Mouse (Mus musculus): ENCODE measurements around the gene Flt3l. TPM values are rescaled to one million over a fixed set of nuclear protein-coding genes. Genes with fewer than 3 reads are reported as not detected.

Gene Flt3l
- polyA plus RNA-seq, 1 experiment from 2014 or later: 0.72 TPM

DNA sequence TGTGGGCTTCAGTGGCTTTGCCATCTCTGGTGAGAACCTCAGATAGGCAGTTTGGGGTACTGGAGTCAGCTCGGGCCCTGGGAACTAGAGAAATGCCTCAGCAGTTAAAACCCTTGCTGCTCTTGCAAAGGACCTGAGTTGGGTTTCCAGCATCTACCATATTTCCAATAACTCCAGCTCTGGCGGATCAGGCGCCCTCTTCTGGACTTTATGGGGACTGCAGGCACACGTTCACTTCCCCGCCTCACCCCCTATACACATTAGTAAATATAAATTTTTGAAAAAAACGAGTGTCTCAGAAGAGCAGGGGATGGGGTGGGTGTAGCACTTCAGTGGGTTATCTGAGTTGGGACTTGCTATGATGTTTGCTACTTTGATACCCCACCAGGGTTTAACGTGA is 36.7 kb upstream of the Flt3l start:
- WGBS: 54% methylated on average over 7 of the region's 7 CpGs
- Histone ChIP-seq H3K4me2 (no peak overlapping the region), H3K9me3 (ENCODE audit: low read depth, low read length) (peaks cover 17% of the 10 kb centered on the region), H3K4me3 (ENCODE audit: low read depth, low read length) (no peak overlapping the region), H3K9ac (no peak overlapping the region), H3K27ac (ENCODE audit: low read depth) (no peak overlapping the region), H3K27me3 (ENCODE audit: insufficient read depth, low read length) (peaks cover 65% of the 10 kb centered on the region), H3K4me1 (ENCODE audit: insufficient read depth) (no peaks in the 10 kb centered on the region), H3K36me3 (ENCODE audit: insufficient read depth) (no peaks in the 10 kb centered on the region)
- no peak for DNase-seq
- ATAC-seq (ENCODE audit: insufficient read depth): no peak
- TF ChIP-seq CTCF (IDR thresholded peaks at IDR 0.05; ENCODE audit: low read depth): peak; percentile 46

GRCm38 (mm10) chr7:45169495-45169894 is 33.3 kb upstream of the Flt3l start:
- TF ChIP-seq CTCF (IDR thresholded peaks at IDR 0.05; ENCODE audit: low read depth): no peak
- Histone ChIP-seq H3K9ac (no peak overlapping the region), H3K27ac (ENCODE audit: low read depth) (no peak overlapping the region), H3K4me1 (ENCODE audit: insufficient read depth) (no peaks in the 10 kb centered on the region), H3K9me3 (ENCODE audit: low read depth, low read length) (peaks cover 17% of the 10 kb centered on the region), H3K36me3 (ENCODE audit: insufficient read depth) (no peaks in the 10 kb centered on the region), H3K4me2 (no peak overlapping the region), H3K4me3 (ENCODE audit: low read depth, low read length) (no peak overlapping the region), H3K27me3 (ENCODE audit: insufficient read depth, low read length) (peaks cover 65% of the 10 kb centered on the region)
- 85% methylated on average over 3 of the region's 3 CpGs for WGBS
- no peak for ATAC-seq (ENCODE audit: insufficient read depth)
- DNase-seq: no peak

DNA sequence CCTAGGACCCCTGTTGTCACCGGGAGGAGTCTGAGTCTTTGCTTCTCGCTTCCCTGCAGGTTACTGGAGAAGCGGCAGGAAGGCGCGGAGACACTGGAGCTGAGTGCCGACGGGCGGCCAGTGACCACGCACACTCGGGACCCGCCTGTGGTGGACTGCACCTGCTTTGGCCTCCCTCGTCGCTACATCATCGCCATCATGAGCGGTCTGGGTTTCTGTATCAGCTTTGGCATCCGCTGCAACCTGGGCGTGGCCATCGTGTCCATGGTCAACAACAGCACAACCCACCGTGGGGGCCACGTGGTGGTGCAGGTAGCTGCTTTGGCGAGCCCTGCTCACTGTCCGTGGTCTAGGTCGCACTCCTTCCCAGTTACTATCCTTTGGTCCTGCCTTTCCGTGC is 32.4 kb upstream of the Flt3l start:
- Histone ChIP-seq H3K4me2 (no peak overlapping the region), H3K9ac (no peak overlapping the region), H3K4me3 (ENCODE audit: low read depth, low read length) (no peak overlapping the region), H3K9me3 (ENCODE audit: low read depth, low read length) (peaks cover 17% of the 10 kb centered on the region), H3K27me3 (ENCODE audit: insufficient read depth, low read length) (peaks cover 67% of the 10 kb centered on the region), H3K4me1 (ENCODE audit: insufficient read depth) (no peaks in the 10 kb centered on the region), H3K36me3 (ENCODE audit: insufficient read depth) (no peaks in the 10 kb centered on the region), H3K27ac (ENCODE audit: low read depth) (no peak overlapping the region)
- DNase-seq: no peak
- ATAC-seq (ENCODE audit: insufficient read depth): no peak
- no peak for TF ChIP-seq CTCF (IDR thresholded peaks at IDR 0.05; ENCODE audit: low read depth)
- 6% methylated on average over 24 of the region's 24 CpGs for WGBS

- H3K27me3 ChIP-seq (ENCODE audit: insufficient read depth, low read length): peaks cover 74% of the 10 kb centered on the region
- no peak overlapping the region for H3K4me3 ChIP-seq (ENCODE audit: low read depth, low read length)
- no peaks in the 10 kb centered on the region for H3K4me1 ChIP-seq (ENCODE audit: insufficient read depth)
- H3K36me3 ChIP-seq (ENCODE audit: insufficient read depth): no peaks in the 10 kb centered on the region
- peaks cover 17% of the 10 kb centered on the region for H3K9me3 ChIP-seq (ENCODE audit: low read depth, low read length)
- 3% methylated on average over 19 of the region's 19 CpGs for WGBS
- H3K27ac ChIP-seq (ENCODE audit: low read depth): no peak overlapping the region
- no peak for ATAC-seq (ENCODE audit: insufficient read depth)
- no peak for TF ChIP-seq CTCF (IDR thresholded peaks at IDR 0.05; ENCODE audit: low read depth)
- no peak overlapping the region for H3K4me2 ChIP-seq
- no peak overlapping the region for H3K9ac ChIP-seq
- no peak for DNase-seq
Measured at GRCm38 (mm10) chr7:45167761-45168445, 31.7 kb upstream of the Flt3l start.

- no peak for TF ChIP-seq CTCF (IDR thresholded peaks at IDR 0.05; ENCODE audit: low read depth)
- Histone ChIP-seq H3K9me3 (ENCODE audit: low read depth, low read length) (peaks cover 17% of the 10 kb centered on the region), H3K27me3 (ENCODE audit: insufficient read depth, low read length) (peaks cover 80% of the 10 kb centered on the region), H3K4me1 (ENCODE audit: insufficient read depth) (peaks cover 4% of the 10 kb centered on the region; the same call in 1 of the 2 replicates), H3K9ac (no peak overlapping the region), H3K4me3 (ENCODE audit: low read depth, low read length) (no peak overlapping the region), H3K27ac (ENCODE audit: low read depth) (no peak overlapping the region), H3K4me2 (no peak overlapping the region), H3K36me3 (ENCODE audit: insufficient read depth) (no peaks in the 10 kb centered on the region)
- WGBS: 15% methylated on average over 9 of the region's 10 CpGs
- DNase-seq (no peak), ATAC-seq (ENCODE audit: insufficient read depth) (no peak)
Measured at GRCm38 (mm10) chr7:45166950-45167401, 30.7 kb upstream of the Flt3l start.

DNA sequence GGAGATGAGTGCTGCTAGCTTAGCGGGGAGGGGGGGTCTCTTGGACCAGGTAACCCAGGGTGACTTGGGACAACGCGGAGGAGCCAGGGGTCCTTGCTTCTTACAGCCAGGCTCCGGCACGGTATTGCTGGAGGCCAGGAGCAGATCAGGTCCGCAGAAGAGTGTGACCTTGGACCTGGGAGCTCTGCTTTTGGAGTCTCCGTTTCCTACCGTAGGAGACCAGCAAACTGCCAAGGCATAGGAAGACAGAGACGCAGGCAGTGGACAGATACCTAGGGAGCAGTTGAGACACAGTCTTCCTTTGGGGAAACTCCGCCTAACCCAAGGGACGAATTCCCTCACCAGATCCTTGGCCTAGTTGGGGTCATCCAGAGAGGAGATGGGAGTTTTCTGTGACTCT is 29.5 kb upstream of the Flt3l start:
- Histone ChIP-seq H3K9ac (no peak overlapping the region), H3K36me3 (ENCODE audit: insufficient read depth) (no peaks in the 10 kb centered on the region), H3K4me2 (no peak overlapping the region), H3K9me3 (ENCODE audit: low read depth, low read length) (peaks cover 17% of the 10 kb centered on the region), H3K27me3 (ENCODE audit: insufficient read depth, low read length) (peaks cover 80% of the 10 kb centered on the region), H3K4me3 (ENCODE audit: low read depth, low read length) (no peak overlapping the region), H3K27ac (ENCODE audit: low read depth) (no peak overlapping the region), H3K4me1 (ENCODE audit: insufficient read depth) (peaks cover 4% of the 10 kb centered on the region; the same call in 1 of the 2 replicates)
- no peak for TF ChIP-seq CTCF (IDR thresholded peaks at IDR 0.05; ENCODE audit: low read depth)
- WGBS: 43% methylated on average over 11 of the region's 11 CpGs
- ATAC-seq (ENCODE audit: insufficient read depth) (no peak), DNase-seq (no peak)

DNA sequence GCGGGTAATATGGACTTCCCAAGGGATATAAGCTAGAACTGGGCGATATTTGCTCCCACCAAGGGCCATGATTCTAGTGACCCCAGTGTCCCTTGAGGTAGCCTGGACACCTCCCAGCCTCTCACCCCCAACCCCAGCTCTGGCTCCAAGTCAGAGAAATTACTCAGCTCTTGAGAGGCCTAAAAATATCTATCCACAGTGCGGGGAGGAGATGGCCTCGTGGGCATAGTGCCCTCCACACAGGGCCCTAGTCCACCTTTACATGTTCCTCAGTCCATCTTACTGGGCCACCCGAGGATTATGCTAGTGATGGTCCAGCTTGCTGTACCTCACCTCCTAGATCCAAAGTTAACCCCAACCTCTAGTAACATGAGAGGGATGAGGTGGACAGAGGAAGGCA is 28.6 kb upstream of the Flt3l start:
- Histone ChIP-seq H3K36me3 (ENCODE audit: insufficient read depth) (peaks cover 7% of the 10 kb centered on the region; the same call in 1 of the 2 replicates), H3K27me3 (ENCODE audit: insufficient read depth, low read length) (peaks cover 75% of the 10 kb centered on the region), H3K27ac (ENCODE audit: low read depth) (no peak overlapping the region), H3K9me3 (ENCODE audit: low read depth, low read length) (peaks cover 11% of the 10 kb centered on the region), H3K4me1 (ENCODE audit: insufficient read depth) (peaks cover 4% of the 10 kb centered on the region; the same call in 1 of the 2 replicates), H3K4me3 (ENCODE audit: low read depth, low read length) (no peak overlapping the region), H3K9ac (no peak overlapping the region), H3K4me2 (no peak overlapping the region)
- DNase-seq (no peak), ATAC-seq (ENCODE audit: insufficient read depth) (no peak)
- no peak for TF ChIP-seq CTCF (IDR thresholded peaks at IDR 0.05; ENCODE audit: low read depth)
- WGBS: 60% methylated on average over 5 of the region's 5 CpGs
